8 mouse cellular contexts compared by ENCODE assay signal in genomic region chr17:56829795-56830194, GRCm38 (mm10). TPM values are rescaled to one million over a fixed set of nuclear protein-coding genes. Genes with fewer than 3 reads are reported as not detected.
A peak's percentile ranks its signal among the peaks of the same experiment; 100 is the strongest.
DNase-seq lines count a peak whose midpoint lies in the region; ATAC-seq lines count a peak whose summit lies in the region.

No protein-coding gene starts in this region.

- DNase-seq in cerebellum, adult 11-12 months = peak; percentile 32
- no peak for DNase-seq in cerebellum, postnatal 36 days
- DNase-seq in thymus, postnatal 14 days = peak; percentile 22
- no peak for DNase-seq in thymus, postnatal 0 days (ENCODE audit: low spot score)
- no peak for DNase-seq in right cerebral cortex, postnatal 4 days
- no peak for DNase-seq in gastrocnemius, postnatal 36 days

- peaks cover 24% of the 10 kb centered on the region for H3K27me3 ChIP-seq in hindbrain, embryonic 13.5 days
- H3K27me3 ChIP-seq in midbrain, embryonic 12.5 days = peaks cover 39% of the 10 kb centered on the region

- peak overlapping the region; percentile 62 for H3K9ac ChIP-seq in hindbrain, embryonic 13.5 days
- H3K9ac ChIP-seq in midbrain, embryonic 12.5 days (replicated peaks) = peak overlapping the region; percentile 52

- intact Hi-C loops in gastrocnemius, postnatal 36 days (cut with DNase I) = loop anchor here (1.0 to 5.0 kb wide), 2 partner anchors 29 to 228 kb away; partner anchors contain the start of genes Crb3 and Slc25a23

- H3K36me3 ChIP-seq in hindbrain, embryonic 13.5 days = no peaks in the 10 kb centered on the region
- no peaks in the 10 kb centered on the region for H3K36me3 ChIP-seq in midbrain, embryonic 12.5 days

- peaks cover 14% of the 10 kb centered on the region for H3K4me1 ChIP-seq in hindbrain, embryonic 13.5 days (replicated peaks)
- H3K4me1 ChIP-seq in midbrain, embryonic 12.5 days = peaks cover 16% of the 10 kb centered on the region

- under 1% methylated on average over 27 of the region's 27 CpGs for WGBS in hindbrain, embryonic 13.5 days
- WGBS in midbrain, embryonic 12.5 days = under 1% methylated on average over 27 of the region's 27 CpGs

- ATAC-seq in hindbrain, embryonic 13.5 days (ENCODE audit: low FRiP score) = no peak
- no peak for ATAC-seq in midbrain, embryonic 12.5 days (ENCODE audit: low FRiP score, low read depth)

- H3K4me3 ChIP-seq in hindbrain, embryonic 13.5 days = peak overlapping the region; percentile 53
- peak overlapping the region; percentile 74 for H3K4me3 ChIP-seq in midbrain, embryonic 12.5 days

- no peaks in the 10 kb centered on the region for H3K9me3 ChIP-seq in hindbrain, embryonic 13.5 days
- H3K9me3 ChIP-seq in midbrain, embryonic 12.5 days = no peaks in the 10 kb centered on the region

- no peak overlapping the region for H3K27ac ChIP-seq in hindbrain, embryonic 13.5 days
- H3K27ac ChIP-seq in midbrain, embryonic 12.5 days (replicated peaks) = no peak overlapping the region

- peak overlapping the region; percentile 68 for H3K4me2 ChIP-seq in hindbrain, embryonic 13.5 days
- peak overlapping the region; percentile 73 for H3K4me2 ChIP-seq in midbrain, embryonic 12.5 days (replicated peaks)

RNA-seq across cellular contexts. Expression of gene Rfx2, which starts 1.0 kb away (rescaled TPM):
- polyA plus RNA-seq in thymus, postnatal 0 days (2015; fragmentation: Nextera tagmentation; extraction: Ambion mirVana) = 3.0 and 3.2 TPM in 2 replicates
- polyA plus RNA-seq in hindbrain, embryonic 13.5 days (2015; fragmentation: Nextera tagmentation; extraction: Ambion mirVana) = 5.6 and 8.0 TPM in 2 replicates
- 6.3 and 8.2 TPM in 2 replicates for polyA plus RNA-seq in midbrain, embryonic 12.5 days (2016; fragmentation: Nextera tagmentation; extraction: Ambion mirVana)
- 1 to 10 TPM; 1.8 to 2.5 TPM for total RNA-seq in gastrocnemius, postnatal 36 days (2021)

RNA-seq across cellular contexts. Expression of gene Acsbg2, which starts 44.5 kb away (rescaled TPM):
- not detected in 2 replicates for polyA plus RNA-seq in thymus, postnatal 0 days (2015; fragmentation: Nextera tagmentation; extraction: Ambion mirVana)
- polyA plus RNA-seq in hindbrain, embryonic 13.5 days (2015; fragmentation: Nextera tagmentation; extraction: Ambion mirVana) = 0.06 TPM in 2 replicates
- polyA plus RNA-seq in midbrain, embryonic 12.5 days (2016; fragmentation: Nextera tagmentation; extraction: Ambion mirVana) = not detected in 2 replicates
- not detected for total RNA-seq in gastrocnemius, postnatal 36 days (2021)

RNA-seq across cellular contexts. Expression of gene 1700061G19Rik, which starts 45.5 kb away (rescaled TPM):
- polyA plus RNA-seq in thymus, postnatal 0 days (2015; fragmentation: Nextera tagmentation; extraction: Ambion mirVana) = 0.21 and 0.26 TPM in 2 replicates
- polyA plus RNA-seq in hindbrain, embryonic 13.5 days (2015; fragmentation: Nextera tagmentation; extraction: Ambion mirVana) = 0.27 and 0.41 TPM in 2 replicates
- polyA plus RNA-seq in midbrain, embryonic 12.5 days (2016; fragmentation: Nextera tagmentation; extraction: Ambion mirVana) = 0.50 and 0.63 TPM in 2 replicates
- total RNA-seq in gastrocnemius, postnatal 36 days (2021) = not detected

RNA-seq across cellular contexts. Expression of gene Prr22, which starts 59.7 kb away (rescaled TPM):
- polyA plus RNA-seq in thymus, postnatal 0 days (2015; fragmentation: Nextera tagmentation; extraction: Ambion mirVana) = 0.40 and 0.68 TPM in 2 replicates
- polyA plus RNA-seq in hindbrain, embryonic 13.5 days (2015; fragmentation: Nextera tagmentation; extraction: Ambion mirVana) = 1.0 TPM in 2 replicates
- 2.0 TPM in 2 replicates for polyA plus RNA-seq in midbrain, embryonic 12.5 days (2016; fragmentation: Nextera tagmentation; extraction: Ambion mirVana)
- under 1 TPM in 1 of 2 experiments, not detected in 1; 0.12 TPM for total RNA-seq in gastrocnemius, postnatal 36 days (2021)

Comparison
In these comparisons a context has a peak if more than half of its experiments do, and no peak if none do; other contexts are left out.
1. DNase-seq: peak in cerebellum, adult 11-12 months (single experiment) and thymus, postnatal 14 days (single experiment); none in cerebellum, postnatal 36 days (0 of 2), thymus, postnatal 0 days (single experiment), right cerebral cortex, postnatal 4 days (single experiment) and gastrocnemius, postnatal 36 days (0 of 2).